Mouse (Mus musculus): ENCODE results near the gene Nfya. TPM values are rescaled to one million over a fixed set of nuclear protein-coding genes. Genes with fewer than 3 reads are reported as not detected.

The Nfya gene
- total and polyA plus RNA-seq, 2 experiments from 2014 or later, result 5.0 to 29.0 TPM

- ATAC-seq, result no peak
- no peak overlapping the region for H3K4me3 ChIP-seq (ENCODE audit: low read length)
- H3K9ac ChIP-seq (replicated peaks; ENCODE audit: low read length), result no peak overlapping the region
- DNase-seq (ENCODE audit: low spot score), result no peak
- H3K4me2 ChIP-seq (ENCODE audit: low read depth, low read length), result no peak overlapping the region
- no peaks in the 10 kb centered on the region for H3K9me3 ChIP-seq (ENCODE audit: low read length)
- H3K4me1 ChIP-seq (ENCODE audit: insufficient read depth, low read length), result no peaks in the 10 kb centered on the region
- no peaks in the 10 kb centered on the region for H3K27me3 ChIP-seq (ENCODE audit: insufficient read depth, low read length)
- TF ChIP-seq CTCF (IDR thresholded peaks at IDR 0.05; ENCODE audit: low read depth), result no peak
- no peaks in the 10 kb centered on the region for H3K36me3 ChIP-seq (ENCODE audit: insufficient read depth, low read length)
- no peak overlapping the region for H3K27ac ChIP-seq
Measured at GRCm38 (mm10) chr17:48379050-48379449, 30.7 kb downstream of the Nfya start.

- no peak for TF ChIP-seq CTCF (IDR thresholded peaks at IDR 0.05; ENCODE audit: low read depth)
- ATAC-seq, result no peak
- no peak overlapping the region for H3K4me2 ChIP-seq (ENCODE audit: low read depth, low read length)
- H3K9me3 ChIP-seq (ENCODE audit: low read length), result no peaks in the 10 kb centered on the region
- 86% methylated on average over 1 of the region's 1 CpGs for WGBS
- no peaks in the 10 kb centered on the region for H3K27me3 ChIP-seq (ENCODE audit: insufficient read depth, low read length)
- no peak for DNase-seq (ENCODE audit: low spot score)
- H3K27ac ChIP-seq, result no peak overlapping the region
- H3K4me3 ChIP-seq (ENCODE audit: low read length), result no peak overlapping the region
- H3K4me1 ChIP-seq (ENCODE audit: insufficient read depth, low read length), result no peaks in the 10 kb centered on the region
- no peaks in the 10 kb centered on the region for H3K36me3 ChIP-seq (ENCODE audit: insufficient read depth, low read length)
- H3K9ac ChIP-seq (replicated peaks; ENCODE audit: low read length), result no peak overlapping the region
Measured at GRCm38 (mm10) chr17:48376102-48376501, 33.6 kb downstream of the Nfya start.

- Histone ChIP-seq H3K36me3 (ENCODE audit: insufficient read depth, low read length) (no peaks in the 10 kb centered on the region), H3K9me3 (ENCODE audit: low read length) (no peaks in the 10 kb centered on the region), H3K27ac (no peak overlapping the region), H3K27me3 (ENCODE audit: insufficient read depth, low read length) (no peaks in the 10 kb centered on the region), H3K4me3 (ENCODE audit: low read length) (no peak overlapping the region), H3K4me1 (ENCODE audit: insufficient read depth, low read length) (no peaks in the 10 kb centered on the region), H3K9ac (replicated peaks; ENCODE audit: low read length) (no peak overlapping the region), H3K4me2 (ENCODE audit: low read depth, low read length) (no peak overlapping the region)
- DNase-seq (ENCODE audit: low spot score) (no peak), ATAC-seq (no peak)
- no peak for TF ChIP-seq CTCF (IDR thresholded peaks at IDR 0.05; ENCODE audit: low read depth)
- 81% methylated on average over 8 of the region's 8 CpGs for WGBS
Measured at GRCm38 (mm10) chr17:48372987-48373386, 36.7 kb downstream of the Nfya start.

GRCm38 (mm10) chr17:48371621-48372020, 38.1 kb downstream of the Nfya start:
- H3K4me1 ChIP-seq (ENCODE audit: insufficient read depth, low read length), result no peaks in the 10 kb centered on the region
- ATAC-seq (no peak), DNase-seq (ENCODE audit: low spot score) (no peak)
- no peak overlapping the region for H3K4me3 ChIP-seq (ENCODE audit: low read length)
- no peak overlapping the region for H3K27ac ChIP-seq
- H3K36me3 ChIP-seq (ENCODE audit: insufficient read depth, low read length), result no peaks in the 10 kb centered on the region
- H3K27me3 ChIP-seq (ENCODE audit: insufficient read depth, low read length), result no peaks in the 10 kb centered on the region
- no peak for TF ChIP-seq CTCF (IDR thresholded peaks at IDR 0.05; ENCODE audit: low read depth)
- H3K9me3 ChIP-seq (ENCODE audit: low read length), result no peaks in the 10 kb centered on the region
- H3K4me2 ChIP-seq (ENCODE audit: low read depth, low read length), result no peak overlapping the region
- H3K9ac ChIP-seq (replicated peaks; ENCODE audit: low read length), result no peak overlapping the region

- Histone ChIP-seq H3K9ac (replicated peaks; ENCODE audit: low read length) (no peak overlapping the region), H3K27me3 (ENCODE audit: insufficient read depth, low read length) (no peaks in the 10 kb centered on the region), H3K9me3 (ENCODE audit: low read length) (no peaks in the 10 kb centered on the region), H3K27ac (no peak overlapping the region), H3K36me3 (ENCODE audit: insufficient read depth, low read length) (no peaks in the 10 kb centered on the region), H3K4me3 (ENCODE audit: low read length) (no peak overlapping the region), H3K4me2 (ENCODE audit: low read depth, low read length) (no peak overlapping the region), H3K4me1 (ENCODE audit: insufficient read depth, low read length) (no peaks in the 10 kb centered on the region)
- WGBS, result 85% methylated on average over 5 of the region's 5 CpGs
- no peak for DNase-seq (ENCODE audit: low spot score)
- ATAC-seq, result no peak
- no peak for TF ChIP-seq CTCF (IDR thresholded peaks at IDR 0.05; ENCODE audit: low read depth)
Measured at GRCm38 (mm10) chr17:48366806-48367205, 42.9 kb downstream of the Nfya start.

- no peak overlapping the region for H3K4me3 ChIP-seq (ENCODE audit: low read length)
- no peaks in the 10 kb centered on the region for H3K27me3 ChIP-seq (ENCODE audit: insufficient read depth, low read length)
- H3K36me3 ChIP-seq (ENCODE audit: insufficient read depth, low read length), result no peaks in the 10 kb centered on the region
- H3K4me1 ChIP-seq (ENCODE audit: insufficient read depth, low read length), result no peaks in the 10 kb centered on the region
- no peak overlapping the region for H3K27ac ChIP-seq
- WGBS, result 67% methylated on average over 9 of the region's 9 CpGs
- no peak for DNase-seq (ENCODE audit: low spot score)
- no peak overlapping the region for H3K9ac ChIP-seq (replicated peaks; ENCODE audit: low read length)
- H3K4me2 ChIP-seq (ENCODE audit: low read depth, low read length), result no peak overlapping the region
- ATAC-seq, result no peak
- TF ChIP-seq CTCF (IDR thresholded peaks at IDR 0.05; ENCODE audit: low read depth), result no peak
- H3K9me3 ChIP-seq (ENCODE audit: low read length), result no peaks in the 10 kb centered on the region
Measured at GRCm38 (mm10) chr17:48365511-48366155, 44.1 kb downstream of the Nfya start.

- no peaks in the 10 kb centered on the region for H3K4me1 ChIP-seq (ENCODE audit: insufficient read depth, low read length)
- 62% methylated on average over 6 of the region's 6 CpGs for WGBS
- TF ChIP-seq CTCF (IDR thresholded peaks at IDR 0.05; ENCODE audit: low read depth), result no peak
- ATAC-seq (no peak), DNase-seq (ENCODE audit: low spot score) (no peak)
- H3K27ac ChIP-seq, result no peak overlapping the region
- H3K4me2 ChIP-seq (ENCODE audit: low read depth, low read length), result no peak overlapping the region
- H3K36me3 ChIP-seq (ENCODE audit: insufficient read depth, low read length), result no peaks in the 10 kb centered on the region
- H3K27me3 ChIP-seq (ENCODE audit: insufficient read depth, low read length), result no peaks in the 10 kb centered on the region
- no peaks in the 10 kb centered on the region for H3K9me3 ChIP-seq (ENCODE audit: low read length)
- H3K4me3 ChIP-seq (ENCODE audit: low read length), result no peak overlapping the region
- H3K9ac ChIP-seq (replicated peaks; ENCODE audit: low read length), result no peak overlapping the region
Measured at GRCm38 (mm10) chr17:48363421-48363965, 46.2 kb downstream of the Nfya start.

Measured in hindbrain, postnatal 0 days (tissue).